Mouse (Mus musculus): ENCODE results near the gene Zfpm1. TPM values are rescaled to one million over a fixed set of nuclear protein-coding genes. Genes with fewer than 3 reads are reported as not detected.
A peak's percentile ranks its signal among the peaks of the same experiment; 100 is the strongest.

Zfpm1 gene
- 32.1 and 39.0 TPM in 2 replicates for polyA plus RNA-seq (2012; rRNA removed)

GRCm38 (mm10) chr8:122282035-122282358, at the start of gene Zfpm1:
Gene Zfpm1, plus strand, starts transcription at chr8:122282141.
- TF ChIP-seq CTCF (IDR thresholded peaks at IDR 0.05; ENCODE audit: extremely low read depth, insufficient read depth, low read length) (no peak), POLR2A (IDR thresholded peaks at IDR 0.05; ENCODE audit: extremely low read depth, insufficient read depth, low read length) (peak; percentile 24; the same call in 1 of the 2 replicates)
- peak within 1 kb of the TSS; percentile 47 for H3K4me3 ChIP-seq (ENCODE audit: insufficient read depth, low read length)
- no peaks in the 10 kb centered on the region for H3K4me1 ChIP-seq (ENCODE audit: control insufficient read depth, insufficient read depth, low read length)
- peak within 1 kb of the TSS; percentile 37; the same call in 1 of the 2 replicates for H3K27ac ChIP-seq (ENCODE audit: insufficient read depth, low read length)

DNA sequence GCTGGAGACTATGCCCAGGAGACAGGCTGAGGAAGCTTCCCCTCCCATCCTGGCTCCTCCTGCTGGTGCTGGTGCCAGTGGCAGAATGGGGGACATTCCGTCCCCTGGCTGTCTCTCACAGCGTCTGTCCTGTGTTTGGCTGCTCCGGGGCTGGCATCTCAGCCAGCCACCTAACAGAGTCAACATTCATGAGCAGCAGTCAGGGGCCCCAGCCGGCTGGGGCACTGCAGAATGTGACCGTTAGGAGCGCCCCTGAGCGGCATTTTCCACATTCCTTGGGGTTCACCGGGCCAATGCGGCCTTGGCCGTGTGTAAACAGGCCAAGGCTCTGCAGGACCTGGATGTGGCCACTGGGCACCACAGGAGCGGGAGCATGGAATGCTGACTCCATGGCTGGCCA, 47.9 kb upstream of the Zfpm1 start:
- no peak for TF ChIP-seq POLR2A (IDR thresholded peaks at IDR 0.05; ENCODE audit: extremely low read depth, insufficient read depth, low read length)
- TF ChIP-seq CTCF (IDR thresholded peaks at IDR 0.05; ENCODE audit: extremely low read depth, insufficient read depth, low read length): no peak
- Histone ChIP-seq H3K4me3 (ENCODE audit: insufficient read depth, low read length) (no peak overlapping the region), H3K27ac (ENCODE audit: insufficient read depth, low read length) (no peak overlapping the region), H3K4me1 (ENCODE audit: control insufficient read depth, insufficient read depth, low read length) (no peaks in the 10 kb centered on the region)

DNA sequence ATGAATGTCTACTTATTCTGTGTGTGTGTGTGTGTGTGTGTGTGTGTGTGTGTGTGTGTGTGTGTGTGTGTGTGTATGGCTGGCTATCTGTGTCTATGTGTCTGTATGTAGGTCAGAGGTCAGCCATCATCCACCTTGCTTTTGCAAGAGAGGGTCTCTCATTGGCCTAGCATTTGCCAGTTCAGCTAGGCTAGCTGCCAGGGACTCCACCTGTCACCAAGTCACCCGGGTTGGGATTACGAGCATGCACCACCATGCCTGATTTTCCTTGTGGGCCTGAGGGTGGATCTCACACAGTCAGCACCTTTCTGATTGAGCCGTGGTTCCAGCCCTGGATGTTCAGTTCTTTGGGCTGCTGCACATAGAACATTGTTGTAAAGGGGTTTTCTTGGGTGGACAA, 45.4 kb upstream of the Zfpm1 start:
- Histone ChIP-seq H3K27ac (ENCODE audit: insufficient read depth, low read length) (no peak overlapping the region), H3K4me1 (ENCODE audit: control insufficient read depth, insufficient read depth, low read length) (no peaks in the 10 kb centered on the region), H3K4me3 (ENCODE audit: insufficient read depth, low read length) (no peak overlapping the region)
- TF ChIP-seq POLR2A (IDR thresholded peaks at IDR 0.05; ENCODE audit: extremely low read depth, insufficient read depth, low read length) (no peak), CTCF (IDR thresholded peaks at IDR 0.05; ENCODE audit: extremely low read depth, insufficient read depth, low read length) (no peak)

DNA sequence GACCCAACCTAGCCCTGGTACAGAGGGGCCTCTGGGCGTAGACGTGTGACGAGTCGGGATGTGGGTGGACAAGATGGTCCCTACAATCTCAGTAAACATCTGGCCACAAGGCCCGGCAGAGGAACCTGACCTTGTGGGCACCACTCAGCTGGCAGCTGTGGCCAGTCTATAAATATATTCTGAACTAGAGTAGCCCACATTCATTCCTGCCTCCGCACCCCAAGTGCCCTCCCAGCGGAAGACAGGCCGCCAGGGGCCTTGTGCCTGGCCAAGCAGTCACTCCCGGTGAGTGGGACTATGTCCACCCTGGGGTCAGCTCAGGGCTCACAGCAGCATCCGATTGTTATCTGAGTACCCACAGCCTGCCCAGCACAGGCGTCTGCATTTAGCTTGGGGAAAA, 43.7 kb upstream of the Zfpm1 start:
- H3K4me3 ChIP-seq (ENCODE audit: insufficient read depth, low read length): no peak overlapping the region
- no peak overlapping the region for H3K27ac ChIP-seq (ENCODE audit: insufficient read depth, low read length)
- no peaks in the 10 kb centered on the region for H3K4me1 ChIP-seq (ENCODE audit: control insufficient read depth, insufficient read depth, low read length)
- TF ChIP-seq POLR2A (IDR thresholded peaks at IDR 0.05; ENCODE audit: extremely low read depth, insufficient read depth, low read length) (no peak), CTCF (IDR thresholded peaks at IDR 0.05; ENCODE audit: extremely low read depth, insufficient read depth, low read length) (no peak)

- TF ChIP-seq CTCF (IDR thresholded peaks at IDR 0.05; ENCODE audit: extremely low read depth, insufficient read depth, low read length) (no peak), POLR2A (IDR thresholded peaks at IDR 0.05; ENCODE audit: extremely low read depth, insufficient read depth, low read length) (no peak)
- H3K4me1 ChIP-seq (ENCODE audit: control insufficient read depth, insufficient read depth, low read length): no peaks in the 10 kb centered on the region
- no peak overlapping the region for H3K4me3 ChIP-seq (ENCODE audit: insufficient read depth, low read length)
- no peak overlapping the region for H3K27ac ChIP-seq (ENCODE audit: insufficient read depth, low read length)
Measured at GRCm38 (mm10) chr8:122238731-122239130, 43.2 kb upstream of the Zfpm1 start.

DNA sequence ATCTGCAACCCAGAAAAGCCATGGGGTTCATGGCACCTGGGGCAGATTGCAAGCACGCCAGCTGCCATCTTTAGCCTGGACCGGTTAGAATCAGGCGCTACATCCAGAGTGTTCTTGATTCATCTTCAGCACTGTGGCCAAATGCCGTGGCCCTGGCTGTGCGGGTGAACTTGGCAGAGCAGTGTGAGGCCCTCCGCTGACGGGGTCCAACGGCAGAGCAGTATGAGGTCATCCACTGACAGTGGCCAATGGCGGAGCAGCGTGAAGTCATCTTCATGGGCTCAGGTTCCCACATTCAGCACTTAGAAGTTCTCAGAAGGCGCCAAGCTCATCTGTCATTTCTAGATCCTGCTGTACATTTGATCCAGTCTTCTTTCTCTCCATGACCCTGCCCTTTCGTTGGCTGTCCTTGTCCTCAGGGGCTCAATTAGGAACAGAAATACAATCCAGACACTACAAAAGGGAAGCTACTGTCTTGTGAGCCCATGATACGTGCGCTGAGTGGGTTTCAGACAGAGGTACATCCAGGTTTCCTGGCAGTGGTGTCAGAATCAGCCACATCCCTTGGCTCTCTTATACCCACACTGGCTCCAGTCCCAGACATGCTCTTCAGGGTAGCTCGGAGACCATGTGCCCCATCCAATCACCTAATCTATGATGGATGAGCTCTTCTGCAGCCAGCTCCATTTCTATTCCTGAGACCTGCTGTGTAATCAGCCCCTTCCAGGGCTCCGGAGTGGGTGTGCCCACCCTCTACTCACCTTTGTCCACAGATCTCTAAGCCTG, 41.5 kb upstream of the Zfpm1 start:
- Histone ChIP-seq H3K4me3 (ENCODE audit: insufficient read depth, low read length) (no peak overlapping the region), H3K4me1 (ENCODE audit: control insufficient read depth, insufficient read depth, low read length) (no peaks in the 10 kb centered on the region), H3K27ac (ENCODE audit: insufficient read depth, low read length) (no peak overlapping the region)
- TF ChIP-seq POLR2A (IDR thresholded peaks at IDR 0.05; ENCODE audit: extremely low read depth, insufficient read depth, low read length): no peak

DNA sequence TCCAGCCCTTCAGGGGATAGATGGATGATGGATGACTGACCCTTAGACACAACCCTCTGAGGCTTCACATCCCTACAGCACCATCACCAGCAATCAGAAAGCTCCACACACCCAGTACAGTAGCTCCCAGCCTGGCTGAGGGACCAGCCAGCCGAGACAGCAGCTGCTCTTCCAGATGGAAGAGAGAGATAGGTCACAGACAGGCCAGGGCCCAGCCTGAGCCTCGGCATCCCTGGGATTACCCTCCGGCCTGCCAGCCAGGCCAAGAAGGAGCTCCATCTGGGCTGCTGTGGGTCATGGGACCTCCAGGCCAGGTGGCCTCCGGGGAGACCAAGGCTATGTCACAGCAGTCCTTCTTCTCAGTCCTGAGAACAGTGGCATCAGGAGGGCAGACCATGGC, 38.6 kb upstream of the Zfpm1 start:
- Histone ChIP-seq H3K27ac (ENCODE audit: insufficient read depth, low read length) (no peak overlapping the region), H3K4me1 (ENCODE audit: control insufficient read depth, insufficient read depth, low read length) (no peaks in the 10 kb centered on the region), H3K4me3 (ENCODE audit: insufficient read depth, low read length) (no peak overlapping the region)
- TF ChIP-seq POLR2A (IDR thresholded peaks at IDR 0.05; ENCODE audit: extremely low read depth, insufficient read depth, low read length) (no peak), CTCF (IDR thresholded peaks at IDR 0.05; ENCODE audit: extremely low read depth, insufficient read depth, low read length) (no peak)

DNA sequence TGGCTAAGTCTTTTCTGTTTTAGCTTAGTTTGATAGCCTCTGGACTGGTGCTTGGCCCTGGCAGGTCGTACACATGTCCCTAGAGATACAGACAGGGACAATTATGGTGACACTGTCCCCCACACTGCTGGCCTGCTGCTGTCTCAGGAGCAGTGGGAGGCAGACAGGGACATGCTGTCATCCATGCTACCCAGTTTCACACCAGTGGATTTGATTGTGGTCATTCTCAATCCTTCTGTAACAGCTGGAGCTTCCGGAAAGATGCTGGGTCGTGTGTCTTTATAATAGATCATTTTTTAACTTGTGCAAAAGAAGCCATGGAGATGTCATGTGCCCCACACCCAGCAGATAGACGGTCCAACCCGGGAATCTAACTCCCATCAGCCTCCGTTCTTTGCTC, 36.8 kb upstream of the Zfpm1 start:
- H3K4me1 ChIP-seq (ENCODE audit: control insufficient read depth, insufficient read depth, low read length): peaks cover 2% of the 10 kb centered on the region; the same call in 1 of the 2 replicates
- H3K27ac ChIP-seq (ENCODE audit: insufficient read depth, low read length): no peak overlapping the region
- no peak overlapping the region for H3K4me3 ChIP-seq (ENCODE audit: insufficient read depth, low read length)
- TF ChIP-seq CTCF (IDR thresholded peaks at IDR 0.05; ENCODE audit: extremely low read depth, insufficient read depth, low read length): no peak

DNA sequence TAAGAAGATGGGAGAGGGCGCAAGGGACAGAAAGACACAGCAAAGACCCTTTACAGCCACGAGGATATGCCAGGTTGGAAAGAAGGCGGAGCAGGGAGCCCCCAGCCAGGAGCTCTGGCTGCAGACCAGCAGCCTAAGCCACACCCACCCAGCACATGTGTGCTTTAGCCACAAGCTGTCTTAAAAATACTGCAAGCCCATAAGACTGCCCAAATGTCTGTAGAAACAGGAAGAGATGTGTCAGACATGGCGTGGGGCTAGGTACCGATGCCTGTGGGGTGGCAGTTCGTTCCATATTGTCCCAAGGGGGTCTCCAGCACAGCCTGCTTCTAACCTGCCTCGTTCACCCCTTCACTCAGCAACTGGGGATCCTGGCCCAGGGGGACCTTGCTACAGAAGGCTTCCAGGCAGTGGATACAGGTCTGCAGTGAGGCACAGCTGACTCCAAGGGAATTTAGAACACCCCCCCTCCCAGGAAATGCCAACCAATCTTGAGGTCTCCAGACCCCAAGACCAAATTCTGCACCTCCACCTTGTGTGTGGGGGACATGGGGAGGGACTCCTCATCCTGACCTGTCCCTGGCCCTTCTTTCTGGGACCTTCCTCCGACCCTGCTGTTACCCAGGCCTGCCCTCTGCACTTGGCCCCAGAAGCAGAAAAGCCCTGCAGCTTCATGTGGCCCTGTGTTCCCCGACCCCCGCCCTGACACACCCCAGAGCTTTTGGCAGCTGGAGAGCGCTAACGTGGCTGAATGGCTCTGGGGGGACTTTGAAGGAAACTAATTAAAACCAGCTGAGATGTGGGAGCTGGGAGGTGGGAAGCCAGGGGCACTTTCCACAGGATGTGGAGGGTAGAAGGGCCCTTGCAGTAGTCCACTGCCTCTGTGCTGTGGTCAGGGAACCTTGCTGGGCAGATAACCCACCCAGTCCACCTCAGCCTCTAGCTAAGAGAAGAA, 35.4 kb upstream of the Zfpm1 start:
- no peak overlapping the region for H3K27ac ChIP-seq (ENCODE audit: insufficient read depth, low read length)
- no peak for TF ChIP-seq POLR2A (IDR thresholded peaks at IDR 0.05; ENCODE audit: extremely low read depth, insufficient read depth, low read length)
- TF ChIP-seq CTCF (IDR thresholded peaks at IDR 0.05; ENCODE audit: extremely low read depth, insufficient read depth, low read length): no peak
- H3K4me3 ChIP-seq (ENCODE audit: insufficient read depth, low read length): no peak overlapping the region
- H3K4me1 ChIP-seq (ENCODE audit: control insufficient read depth, insufficient read depth, low read length): peaks cover 2% of the 10 kb centered on the region; the same call in 1 of the 2 replicates

Data from cortical plate, adult 2 months (tissue).